Mouse (Mus musculus): ENCODE results near the gene Vps45. TPM values are rescaled to one million over a fixed set of nuclear protein-coding genes. Genes with fewer than 3 reads are reported as not detected.

Gene Vps45
- polyA plus RNA-seq, 1 experiment from 2014 or later = 63.2 TPM

DNA sequence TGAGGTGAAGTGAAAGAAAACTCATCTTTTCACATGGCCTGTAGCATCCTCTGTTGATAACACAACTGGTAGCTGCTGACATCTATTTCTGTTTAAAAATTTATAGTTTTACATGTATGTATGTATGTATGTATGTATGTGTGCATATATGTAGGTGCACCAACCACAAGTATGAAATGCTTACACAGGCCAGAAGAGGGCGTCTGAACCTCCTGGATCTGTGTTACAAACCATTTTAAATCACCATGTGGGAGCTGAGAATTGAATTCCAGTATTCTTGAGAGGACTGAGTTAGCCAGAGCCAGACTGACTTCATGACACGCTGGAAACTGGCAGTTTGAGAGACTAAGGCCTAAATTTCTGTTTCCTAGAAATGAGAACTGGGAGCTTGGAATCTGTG is 32.9 kb upstream of the Vps45 start:
- Histone ChIP-seq H3K27me3 (no peaks in the 10 kb centered on the region), H3K9ac (no peak overlapping the region), H3K9me3 (no peaks in the 10 kb centered on the region), H3K27ac (replicated peaks) (no peak overlapping the region), H3K4me2 (no peak overlapping the region), H3K4me3 (no peak overlapping the region), H3K36me3 (no peaks in the 10 kb centered on the region), H3K4me1 (replicated peaks) (no peaks in the 10 kb centered on the region)
- 80% methylated on average over 2 of the region's 2 CpGs for WGBS
- no peak for ATAC-seq (ENCODE audit: low FRiP score, low read depth)

DNA sequence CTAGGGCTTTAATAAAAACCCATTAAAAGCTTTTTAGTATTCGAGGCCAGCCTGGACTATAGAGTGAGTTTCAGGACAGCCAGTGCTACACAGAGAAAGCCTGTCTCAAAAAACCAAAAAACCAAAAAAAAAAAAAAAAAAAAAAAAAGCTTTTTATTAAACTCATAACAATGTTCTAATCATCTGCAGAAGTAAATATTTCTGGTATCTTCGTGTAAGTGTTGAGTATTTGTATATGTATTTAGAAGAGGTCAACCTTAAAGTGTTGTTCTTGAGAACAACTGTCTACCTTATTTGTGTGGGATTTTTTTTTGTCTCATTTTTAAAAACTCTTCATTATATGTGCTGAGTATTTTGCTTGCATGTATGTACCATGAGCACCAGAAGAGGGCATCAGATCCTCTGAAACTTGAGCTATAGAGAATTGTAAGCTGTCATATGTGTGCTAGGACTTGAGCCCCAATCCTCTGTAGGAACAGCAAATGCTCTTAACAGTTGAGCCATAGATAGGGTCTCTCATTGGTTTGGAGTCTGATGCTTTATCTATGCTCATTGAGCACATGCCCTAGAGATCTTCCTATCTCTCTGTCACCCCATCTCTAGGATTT is 31.7 kb upstream of the Vps45 start:
- Histone ChIP-seq H3K9me3 (no peaks in the 10 kb centered on the region), H3K27me3 (no peaks in the 10 kb centered on the region), H3K27ac (replicated peaks) (no peak overlapping the region), H3K9ac (no peak overlapping the region), H3K36me3 (no peaks in the 10 kb centered on the region), H3K4me1 (replicated peaks) (no peaks in the 10 kb centered on the region), H3K4me3 (no peak overlapping the region), H3K4me2 (no peak overlapping the region)
- 65% methylated on average over 2 of the region's 2 CpGs for WGBS
- ATAC-seq (ENCODE audit: low FRiP score, low read depth) = no peak

DNA sequence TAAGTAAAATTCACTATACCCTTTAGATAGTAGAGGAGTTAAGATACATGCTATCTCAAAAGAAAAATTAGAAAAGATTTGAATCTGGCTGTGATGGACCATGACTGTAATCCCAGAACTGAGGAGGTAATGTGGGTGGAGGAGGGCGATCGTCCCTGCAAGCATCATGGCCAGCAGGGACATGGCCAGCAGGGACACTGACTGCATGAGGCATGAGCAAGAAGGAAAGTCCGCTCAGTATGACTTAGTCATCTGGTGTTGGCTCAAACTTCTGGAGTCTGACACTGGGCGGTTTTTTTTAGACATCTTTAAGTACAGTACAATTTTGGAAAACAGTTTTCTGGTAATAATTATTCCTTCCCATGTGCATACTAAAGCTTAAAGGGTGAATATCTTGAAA is 29.5 kb upstream of the Vps45 start:
- H3K9me3 ChIP-seq = no peaks in the 10 kb centered on the region
- H3K27ac ChIP-seq (replicated peaks) = no peak overlapping the region
- H3K9ac ChIP-seq = no peak overlapping the region
- H3K4me3 ChIP-seq = no peak overlapping the region
- H3K36me3 ChIP-seq = no peaks in the 10 kb centered on the region
- 89% methylated on average over 4 of the region's 4 CpGs for WGBS
- H3K4me2 ChIP-seq = no peak overlapping the region
- no peaks in the 10 kb centered on the region for H3K4me1 ChIP-seq (replicated peaks)
- ATAC-seq (ENCODE audit: low FRiP score, low read depth) = no peak
- no peaks in the 10 kb centered on the region for H3K27me3 ChIP-seq

DNA sequence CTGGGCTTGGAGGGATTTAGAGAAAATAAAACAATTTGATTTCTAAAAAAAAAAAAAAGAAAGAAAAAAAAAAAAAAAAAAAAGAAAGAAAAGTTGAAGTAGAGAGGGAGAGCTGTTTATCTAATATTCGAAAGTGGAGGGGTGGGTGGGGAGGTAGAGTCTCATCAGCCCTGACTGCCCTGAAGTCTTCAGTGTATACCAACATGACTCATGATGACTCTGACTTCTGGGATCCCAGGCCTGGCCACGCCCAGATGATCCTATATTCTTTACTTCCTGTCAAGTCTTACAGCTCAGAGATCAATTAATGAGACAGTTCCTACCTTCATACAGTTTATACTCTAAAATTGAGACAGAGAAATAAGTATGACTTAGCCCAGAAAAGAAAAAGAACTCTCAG is 29.0 kb upstream of the Vps45 start:
- Histone ChIP-seq H3K9ac (no peak overlapping the region), H3K27me3 (no peaks in the 10 kb centered on the region), H3K4me3 (no peak overlapping the region), H3K4me2 (no peak overlapping the region), H3K27ac (replicated peaks) (no peak overlapping the region), H3K9me3 (no peaks in the 10 kb centered on the region), H3K36me3 (no peaks in the 10 kb centered on the region), H3K4me1 (replicated peaks) (no peaks in the 10 kb centered on the region)
- 73% methylated on average over 2 of the region's 2 CpGs for WGBS
- no peak for ATAC-seq (ENCODE audit: low FRiP score, low read depth)

DNA sequence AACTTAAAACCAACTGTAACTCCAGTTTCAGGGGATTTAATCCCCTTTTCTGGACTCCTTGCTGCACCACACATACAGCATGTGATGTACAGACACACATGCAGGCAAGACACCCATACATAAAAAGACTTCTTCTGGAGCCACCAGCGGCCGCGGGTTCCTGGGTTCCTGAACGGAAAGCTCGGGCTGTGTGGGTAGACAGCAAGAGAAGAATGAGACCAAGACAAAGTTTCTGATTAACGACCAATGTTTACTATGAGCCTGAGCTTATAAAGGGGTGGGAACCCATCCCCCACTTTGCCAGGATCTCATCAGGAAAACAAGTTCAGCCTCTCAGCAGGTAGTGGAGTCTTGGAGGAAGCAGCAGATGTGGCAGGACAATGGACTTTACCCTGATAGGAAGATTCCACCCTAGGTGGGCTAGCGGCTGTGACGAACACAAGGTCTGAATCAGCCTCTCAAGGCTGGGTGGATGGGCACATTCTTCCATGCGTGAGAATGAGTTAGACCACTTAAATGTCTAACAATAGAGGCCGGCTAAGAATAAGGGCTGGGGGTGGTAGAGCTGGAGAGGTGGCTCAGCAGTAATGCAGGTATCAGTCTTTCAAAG is 26.0 kb upstream of the Vps45 start:
- 79% methylated on average over 10 of the region's 10 CpGs for WGBS
- no peak overlapping the region for H3K4me3 ChIP-seq
- H3K4me2 ChIP-seq = no peak overlapping the region
- no peaks in the 10 kb centered on the region for H3K9me3 ChIP-seq
- H3K4me1 ChIP-seq (replicated peaks) = no peaks in the 10 kb centered on the region
- H3K27me3 ChIP-seq = no peaks in the 10 kb centered on the region
- no peak overlapping the region for H3K9ac ChIP-seq
- H3K36me3 ChIP-seq = no peaks in the 10 kb centered on the region
- no peak overlapping the region for H3K27ac ChIP-seq (replicated peaks)
- no peak for ATAC-seq (ENCODE audit: low FRiP score, low read depth)

DNA sequence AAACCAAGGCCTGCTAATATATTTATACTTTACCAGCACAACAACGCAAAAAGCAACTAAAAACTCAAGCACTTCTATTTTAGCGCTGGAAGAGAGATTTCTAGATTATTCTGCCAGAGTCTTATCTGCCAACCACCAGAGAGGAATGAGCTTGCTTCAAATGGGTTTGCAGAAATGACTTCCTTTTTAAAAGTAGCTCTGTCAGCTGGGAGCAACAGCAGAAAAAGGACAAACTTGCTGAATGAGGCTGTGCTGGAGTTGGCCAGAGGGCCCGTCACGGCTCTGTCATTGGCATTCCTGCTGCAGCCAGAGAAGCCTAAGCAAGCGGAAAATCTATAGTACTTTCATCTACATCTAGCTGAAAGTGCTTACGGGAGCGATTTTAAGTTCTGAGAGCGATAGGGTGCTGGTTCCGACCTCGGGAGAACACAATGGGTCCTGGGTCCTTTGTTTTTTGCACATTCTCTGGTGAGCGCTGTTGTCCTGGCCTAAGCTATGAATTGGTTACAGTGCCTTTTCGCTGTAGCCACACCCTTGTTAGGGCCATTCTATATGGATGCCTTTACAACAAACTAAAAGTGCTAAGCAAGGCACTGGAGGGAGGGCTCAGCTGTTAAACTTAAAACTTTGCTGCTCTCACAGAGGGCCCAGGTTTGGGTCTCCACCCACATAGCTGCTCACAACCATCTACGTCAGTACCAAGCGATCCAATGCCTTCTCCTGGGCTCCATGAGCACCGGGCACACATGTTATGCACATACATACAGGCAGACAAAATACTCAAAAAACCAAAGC is 24.6 kb upstream of the Vps45 start:
- H3K27me3 ChIP-seq = no peaks in the 10 kb centered on the region
- H3K9ac ChIP-seq = no peak overlapping the region
- no peaks in the 10 kb centered on the region for H3K4me1 ChIP-seq (replicated peaks)
- no peak overlapping the region for H3K4me2 ChIP-seq
- H3K4me3 ChIP-seq = no peak overlapping the region
- ATAC-seq (ENCODE audit: low FRiP score, low read depth) = no peak
- no peak overlapping the region for H3K27ac ChIP-seq (replicated peaks)
- no peaks in the 10 kb centered on the region for H3K9me3 ChIP-seq
- WGBS = 61% methylated on average over 15 of the region's 15 CpGs
- no peaks in the 10 kb centered on the region for H3K36me3 ChIP-seq

DNA sequence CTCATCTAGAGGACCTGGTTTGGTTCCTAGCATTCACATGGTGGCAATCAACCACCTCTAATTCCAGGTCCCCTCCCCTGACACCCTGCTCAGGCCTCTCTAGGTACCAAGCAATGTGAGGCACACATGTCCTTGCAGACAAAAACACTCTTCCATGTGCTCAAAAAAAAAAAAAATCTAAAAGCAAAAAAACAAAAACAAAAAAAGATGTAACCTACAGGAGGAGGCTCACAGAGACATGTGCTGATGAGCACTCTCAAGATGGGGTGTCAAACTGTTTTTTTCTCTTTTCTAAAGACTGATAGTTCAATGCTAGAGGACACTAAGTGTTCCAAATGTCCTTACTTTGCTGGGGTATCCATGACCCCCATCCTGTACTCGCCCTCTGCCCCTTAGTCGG is 23.8 kb upstream of the Vps45 start:
- no peak for ATAC-seq (ENCODE audit: low FRiP score, low read depth)
- H3K4me1 ChIP-seq (replicated peaks) = no peaks in the 10 kb centered on the region
- H3K4me2 ChIP-seq = no peak overlapping the region
- no peak overlapping the region for H3K4me3 ChIP-seq
- H3K27ac ChIP-seq (replicated peaks) = no peak overlapping the region
- no peaks in the 10 kb centered on the region for H3K9me3 ChIP-seq
- H3K9ac ChIP-seq = no peak overlapping the region
- no peaks in the 10 kb centered on the region for H3K36me3 ChIP-seq
- H3K27me3 ChIP-seq = no peaks in the 10 kb centered on the region
- WGBS = 82% methylated on average over 2 of the region's 2 CpGs

DNA sequence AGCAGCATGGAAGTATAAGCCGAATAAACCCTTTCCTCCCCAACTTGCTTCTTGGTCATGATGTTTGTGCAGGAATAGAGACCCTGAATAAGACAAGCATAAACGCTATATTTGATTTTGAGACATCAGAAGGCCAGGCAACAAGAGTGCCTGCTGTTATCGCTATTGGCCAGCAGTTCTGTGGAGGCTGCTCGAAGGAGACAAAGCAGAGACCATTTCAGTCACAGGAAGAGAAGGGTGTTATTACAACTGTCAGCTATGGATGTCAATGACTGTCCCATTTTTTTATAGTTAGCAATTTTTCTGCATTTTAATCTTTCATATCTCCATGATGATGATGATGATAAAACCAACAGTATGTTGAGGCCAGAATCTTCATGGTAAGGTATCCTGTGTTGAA is 23.4 kb upstream of the Vps45 start:
- Histone ChIP-seq H3K36me3 (no peaks in the 10 kb centered on the region), H3K4me2 (no peak overlapping the region), H3K4me3 (no peak overlapping the region), H3K27me3 (no peaks in the 10 kb centered on the region), H3K9ac (no peak overlapping the region), H3K9me3 (no peaks in the 10 kb centered on the region), H3K4me1 (replicated peaks) (no peaks in the 10 kb centered on the region), H3K27ac (replicated peaks) (no peak overlapping the region)
- no peak for ATAC-seq (ENCODE audit: low FRiP score, low read depth)
- 91% methylated on average over 4 of the region's 4 CpGs for WGBS

DNA sequence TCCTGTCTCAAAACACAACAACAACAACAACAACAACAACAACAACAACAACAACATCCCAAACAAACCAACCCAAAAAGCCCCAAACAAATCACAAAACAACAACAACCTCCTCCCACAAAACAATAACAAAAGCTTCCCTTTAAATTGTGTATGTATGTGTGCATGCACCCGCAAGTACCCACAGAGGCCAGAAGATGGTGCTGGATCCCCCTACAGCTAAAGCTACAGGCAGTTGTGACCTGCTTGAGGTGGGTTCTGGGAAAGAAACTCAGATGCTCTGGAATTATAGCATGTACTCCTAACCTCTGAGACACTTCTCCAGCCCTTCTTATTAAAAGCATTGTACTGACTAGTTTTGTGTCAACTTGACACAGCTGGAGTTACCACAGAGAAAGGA is 22.7 kb upstream of the Vps45 start:
- H3K9me3 ChIP-seq = no peaks in the 10 kb centered on the region
- H3K4me2 ChIP-seq = no peak overlapping the region
- H3K36me3 ChIP-seq = no peaks in the 10 kb centered on the region
- H3K9ac ChIP-seq = no peak overlapping the region
- no peak for ATAC-seq (ENCODE audit: low FRiP score, low read depth)
- H3K4me3 ChIP-seq = no peak overlapping the region
- no peaks in the 10 kb centered on the region for H3K27me3 ChIP-seq
- no peaks in the 10 kb centered on the region for H3K4me1 ChIP-seq (replicated peaks)
- H3K27ac ChIP-seq (replicated peaks) = no peak overlapping the region
- WGBS = 64% methylated on average over 1 of the region's 1 CpGs

DNA sequence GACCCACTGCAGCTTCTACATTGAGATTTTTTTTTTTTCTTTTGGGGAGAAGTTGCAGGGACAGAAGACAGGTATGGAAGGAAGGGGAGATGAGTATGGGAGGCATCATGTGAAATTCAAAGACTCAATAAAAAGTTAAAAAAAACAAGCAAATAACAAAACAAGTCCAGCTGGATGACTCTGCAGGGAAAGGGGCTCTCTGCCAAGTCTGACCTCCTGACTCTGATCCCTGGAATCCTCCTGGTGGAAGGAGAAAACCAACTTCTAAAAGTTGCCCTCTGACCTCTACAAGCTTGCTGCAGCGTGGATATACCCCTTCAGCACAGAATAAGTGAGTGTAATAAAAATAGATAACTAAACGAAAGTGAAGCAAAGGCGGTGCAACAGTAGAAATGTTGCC is 20.4 kb upstream of the Vps45 start:
- no peak overlapping the region for H3K4me3 ChIP-seq
- ATAC-seq (ENCODE audit: low FRiP score, low read depth) = no peak
- no peak overlapping the region for H3K4me2 ChIP-seq
- H3K9me3 ChIP-seq = no peaks in the 10 kb centered on the region
- no peaks in the 10 kb centered on the region for H3K27me3 ChIP-seq
- H3K27ac ChIP-seq (replicated peaks) = no peak overlapping the region
- no peak overlapping the region for H3K9ac ChIP-seq
- H3K4me1 ChIP-seq (replicated peaks) = no peaks in the 10 kb centered on the region
- 67% methylated on average over 3 of the region's 3 CpGs for WGBS
- H3K36me3 ChIP-seq = no peaks in the 10 kb centered on the region

DNA sequence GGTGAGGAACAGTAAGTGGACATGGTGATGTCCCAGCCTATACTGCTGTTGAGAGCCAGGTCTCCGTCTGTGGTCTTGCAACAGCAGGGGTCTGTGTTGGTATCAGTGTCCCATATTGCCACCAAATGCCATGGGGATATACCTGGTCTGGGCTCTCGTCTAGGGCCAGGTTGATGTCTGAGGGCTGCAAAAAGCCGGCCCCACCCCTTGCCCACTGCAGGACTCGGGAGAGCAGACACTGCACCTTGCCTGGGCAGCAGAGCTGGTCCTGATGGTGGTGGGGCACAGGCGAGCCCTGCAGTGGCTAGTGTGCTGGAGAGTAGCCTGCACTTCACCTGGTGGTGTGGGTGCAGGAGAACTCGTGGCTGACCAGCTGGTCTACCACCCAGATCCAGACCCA is 19.8 kb upstream of the Vps45 start:
- H3K9me3 ChIP-seq = no peaks in the 10 kb centered on the region

DNA sequence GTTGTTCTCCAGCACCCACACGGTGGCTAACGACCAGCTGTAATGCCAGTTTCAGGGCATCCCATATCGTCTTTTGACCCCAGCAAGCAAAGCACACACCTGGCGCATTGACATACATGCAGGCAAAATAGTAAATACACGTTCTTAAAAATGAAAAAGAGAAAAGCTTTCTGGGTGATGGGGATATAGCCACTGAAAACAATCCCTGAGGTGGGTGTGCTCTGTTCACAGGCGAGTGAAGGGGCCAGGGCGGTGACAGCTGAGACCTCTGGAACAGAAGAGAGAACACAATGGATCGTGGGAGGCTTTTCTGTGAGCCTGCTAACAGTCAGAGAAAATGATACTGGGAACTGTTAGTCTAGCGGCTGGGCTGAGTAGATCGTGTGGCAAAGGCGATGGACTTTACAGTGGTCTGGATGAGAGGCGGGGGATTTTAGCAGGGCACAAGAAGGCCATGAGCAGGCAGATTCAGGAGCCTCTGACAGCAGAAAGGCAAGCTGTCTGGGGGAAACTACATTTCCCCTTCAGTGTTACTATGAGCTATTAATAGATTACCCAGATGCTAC is 14.7 kb upstream of the Vps45 start:
- Histone ChIP-seq H3K4me3 (no peak overlapping the region), H3K4me1 (replicated peaks) (no peaks in the 10 kb centered on the region), H3K9me3 (no peaks in the 10 kb centered on the region), H3K36me3 (no peaks in the 10 kb centered on the region), H3K4me2 (no peak overlapping the region), H3K9ac (no peak overlapping the region), H3K27me3 (no peaks in the 10 kb centered on the region), H3K27ac (replicated peaks) (no peak overlapping the region)
- WGBS = 61% methylated on average over 12 of the region's 12 CpGs
- ATAC-seq (ENCODE audit: low FRiP score, low read depth) = no peak

More for the DNA sequence above, 19.8 kb upstream of the Vps45 start:
- H3K9ac ChIP-seq = no peak overlapping the region
- no peak overlapping the region for H3K27ac ChIP-seq (replicated peaks)
- ATAC-seq (ENCODE audit: low FRiP score, low read depth) = no peak
- 81% methylated on average over 6 of the region's 6 CpGs for WGBS
- H3K36me3 ChIP-seq = no peaks in the 10 kb centered on the region
- H3K27me3 ChIP-seq = no peaks in the 10 kb centered on the region
- H3K4me2 ChIP-seq = no peak overlapping the region
- H3K4me1 ChIP-seq (replicated peaks) = no peaks in the 10 kb centered on the region
- H3K4me3 ChIP-seq = no peak overlapping the region
